Mouse (Mus musculus) stomach, embryonic 16.5 days (tissue): Measurements from ENCODE around the gene Trim10. TPM values are rescaled to one million over a fixed set of nuclear protein-coding genes. Genes with fewer than 3 reads are reported as not detected.
A peak's percentile ranks its signal among the peaks of the same experiment; 100 is the strongest.
"Not testable (repeated sequence)": the region's sequence is repeated elsewhere in the genome, so short reads cannot be mapped to it uniquely, and the experiment has no call there.

Source experiments
- ATAC-seq: fragments of 200-750 bp; cut with Nextera tagmentation; 2 replicates; pipeline ENCODE4 v1.8.0; 2017; ENCODE audit warnings: moderate number of reproducible peaks, moderate TSS enrichment; ENCODE audit not compliant: insufficient read depth, low FRiP score
- H3K27ac ChIP-seq: fragments of 300-500 bp; sonication (generic); 2 replicates; pipeline ENCODE4 v1.5.1; 2014; ENCODE audit warnings: low read length
- H3K27me3 ChIP-seq: fragments of 300-500 bp; sonication (generic); 2 replicates; pipeline ENCODE4 v1.6.1; 2014; ENCODE audit warnings: low read length, control low read depth, mixed read lengths; ENCODE audit not compliant: control insufficient read depth, insufficient read depth
- H3K36me3 ChIP-seq: fragments of 300-500 bp; sonication (generic); 2 replicates; pipeline ENCODE4 v1.6.1; 2014; ENCODE audit warnings: low read length; ENCODE audit not compliant: control insufficient read depth, insufficient read depth
- H3K4me1 ChIP-seq: fragments of 300-500 bp; sonication (generic); 2 replicates; pipeline ENCODE4 v1.6.1; 2014; ENCODE audit warnings: low read length, control low read depth, mixed read lengths; ENCODE audit not compliant: control insufficient read depth, insufficient read depth
- H3K4me2 ChIP-seq: fragments of 300-500 bp; sonication (generic); 2 replicates; pipeline ENCODE4 v1.6.1; 2014; ENCODE audit warnings: low read depth, low read length, mixed read lengths
- H3K4me3 ChIP-seq: fragments of 300-500 bp; sonication (generic); replicated peaks from 2 replicates; pipeline ENCODE4 v1.5.1; 2014; ENCODE audit warnings: mild to moderate bottlenecking, low read length
- H3K9ac ChIP-seq: fragments of 300-500 bp; sonication (generic); 2 replicates; pipeline ENCODE4 v1.6.1; 2014; ENCODE audit warnings: low read length
- H3K9me3 ChIP-seq: fragments of 300-500 bp; sonication (generic); replicated peaks from 2 replicates; pipeline ENCODE4 v1.6.1; 2016; ENCODE audit warnings: low read length, control low read depth; ENCODE audit not compliant: control insufficient read depth
- WGBS: fragments of 180-500 bp; shearing (Covaris S2); extraction: QIAGEN DNeasy Blood & Tissue Kit; methylation state at CpG from one replicate; pipeline ENCODE4 v1.1.7; 2014; 5-methylcytosine and 5-hydroxymethylcytosine counted together
- polyA plus RNA-seq: library from polyadenylated mRNA; unstranded; fragments of >200 nt; fragmentation: Nextera tagmentation; extraction: Ambion mirVana; gene quantifications from 2 replicates; pipeline ENCODE4 v1.2.1, GENCODE M21; 2015

Gene Trim10
- polyA plus RNA-seq, 1 experiment from 2014 or later, result 12.4 TPM

- ATAC-seq, result no peak
Observed at GRCm38 (mm10) chr17:36869955-36870810, 809 bp downstream of the Trim10 start.

GRCm38 (mm10) chr17:36874636-36875035, 5.3 kb downstream of the Trim10 start:
- Histone ChIP-seq H3K9ac (no peak overlapping the region), H3K4me2 (no peak overlapping the region), H3K27me3 (no peaks in the 10 kb centered on the region), H3K27ac (no peak overlapping the region), H3K4me3 (no peak overlapping the region), H3K36me3 (no peaks in the 10 kb centered on the region), H3K9me3 (no peaks in the 10 kb centered on the region), H3K4me1 (no peaks in the 10 kb centered on the region; the same call in 1 of the 2 replicates)
- 28% methylated on average over 4 of the region's 4 CpGs for WGBS
- ATAC-seq, result no peak

More at GRCm38 (mm10) chr17:36869955-36870810, 809 bp downstream of the Trim10 start:
- 65% methylated on average over 25 of the region's 25 CpGs for WGBS
- Histone ChIP-seq H3K9ac (peak overlapping the region; percentile 39; the same call in 1 of the 2 replicates), H3K36me3 (no peaks in the 10 kb centered on the region), H3K4me2 (peak overlapping the region; percentile 13; the same call in 1 of the 2 replicates), H3K27me3 (peaks cover 8% of the 10 kb centered on the region), H3K27ac (no peak overlapping the region), H3K4me1 (no peaks in the 10 kb centered on the region; the same call in 1 of the 2 replicates), H3K9me3 (no peaks in the 10 kb centered on the region), H3K4me3 (no peak overlapping the region; the same call in 1 of the 2 replicates)

- Histone ChIP-seq H3K4me1 (no peaks in the 10 kb centered on the region), H3K9ac (no peak overlapping the region), H3K4me3 (no peak overlapping the region), H3K36me3 (no peaks in the 10 kb centered on the region), H3K4me2 (no peak overlapping the region), H3K27ac (no peak overlapping the region), H3K27me3 (no peaks in the 10 kb centered on the region), H3K9me3 (no peaks in the 10 kb centered on the region)
- ATAC-seq, result no peak
- 57% methylated on average over 2 of the region's 2 CpGs for WGBS
Observed at GRCm38 (mm10) chr17:36883350-36883749, 14.0 kb downstream of the Trim10 start.

- no peak overlapping the region for H3K4me2 ChIP-seq
- H3K27ac ChIP-seq, result no peak overlapping the region
- peak; percentile 25; the same call in 1 of the 2 replicates for ATAC-seq
- H3K9me3 ChIP-seq, result no peaks in the 10 kb centered on the region
- H3K4me3 ChIP-seq, result no peak overlapping the region
- WGBS, result 88% methylated on average over 12 of the region's 12 CpGs
- H3K36me3 ChIP-seq, result no peaks in the 10 kb centered on the region
- H3K4me1 ChIP-seq, result no peaks in the 10 kb centered on the region
- no peaks in the 10 kb centered on the region for H3K27me3 ChIP-seq
- no peak overlapping the region for H3K9ac ChIP-seq
Observed at GRCm38 (mm10) chr17:36885132-36885790, 15.9 kb downstream of the Trim10 start.

- H3K4me3 ChIP-seq, result no peak within 1 kb of the TSS
- H3K27me3 ChIP-seq, result no peaks in the 10 kb centered on the region
- no peaks in the 10 kb centered on the region for H3K9me3 ChIP-seq
- H3K27ac ChIP-seq, result no peak within 1 kb of the TSS
- no peak for ATAC-seq
- H3K4me2 ChIP-seq, result no peak within 1 kb of the TSS
- H3K4me1 ChIP-seq, result no peaks in the 10 kb centered on the region
- WGBS, result 77% methylated on average over 5 of the region's 5 CpGs
- H3K9ac ChIP-seq, result no peak within 1 kb of the TSS
- H3K36me3 ChIP-seq, result no peaks in the 10 kb centered on the region
Observed at GRCm38 (mm10) chr17:36890073-36890903, 20.9 kb downstream of the Trim10 start, which contains the start of gene Trim40. TSS of gene Trim40 (minus strand) at chr17:36890123.

- H3K9ac ChIP-seq, H3K4me3 ChIP-seq, H3K4me2 ChIP-seq, H3K4me1 ChIP-seq, ATAC-seq, H3K27me3 ChIP-seq, H3K27ac ChIP-seq, H3K36me3 ChIP-seq, H3K9me3 ChIP-seq: not testable (repeated sequence)
- WGBS, result 81% methylated on average over 1 of the region's 1 CpGs
Observed at GRCm38 (mm10) chr17:36891496-36891895, 22.1 kb downstream of the Trim10 start.

- ATAC-seq, result no peak
- no peaks in the 10 kb centered on the region for H3K9me3 ChIP-seq
Observed at GRCm38 (mm10) chr17:36892362-36892761, 23.0 kb downstream of the Trim10 start.

GRCm38 (mm10) chr17:36893387-36893786, 24.0 kb downstream of the Trim10 start:
- H3K4me3 ChIP-seq, result no peak overlapping the region
- no peak overlapping the region for H3K4me2 ChIP-seq
- no peaks in the 10 kb centered on the region for H3K9me3 ChIP-seq
- no peak overlapping the region for H3K9ac ChIP-seq
- no peaks in the 10 kb centered on the region for H3K27me3 ChIP-seq
- ATAC-seq, result no peak
- H3K4me1 ChIP-seq, result no peaks in the 10 kb centered on the region
- H3K36me3 ChIP-seq, result no peaks in the 10 kb centered on the region
- no peak overlapping the region for H3K27ac ChIP-seq
- WGBS, result 48% methylated on average over 5 of the region's 5 CpGs

More at GRCm38 (mm10) chr17:36892362-36892761, 23.0 kb downstream of the Trim10 start:
- Histone ChIP-seq H3K27me3 (no peaks in the 10 kb centered on the region), H3K4me1 (no peaks in the 10 kb centered on the region), H3K9ac (no peak overlapping the region), H3K4me2 (no peak overlapping the region), H3K27ac (no peak overlapping the region), H3K4me3 (no peak overlapping the region), H3K36me3 (no peaks in the 10 kb centered on the region)
- WGBS, result 8% methylated on average over 2 of the region's 2 CpGs
